Mouse (Mus musculus) megakaryocyte-erythroid progenitor cell, adult 5-6 weeks (primary cell): ENCODE measurements around the gene Gm14214. TPM values are rescaled to one million over a fixed set of nuclear protein-coding genes. Genes with fewer than 3 reads are reported as not detected.
A peak's percentile ranks its signal among the peaks of the same experiment; 100 is the strongest.

Source experiments
- ATAC-seq: replicated peaks from 2 replicates; pipeline ENCODE4 v1.8.0; 2016; ENCODE audit warnings: mild to moderate bottlenecking, inconsistent platforms; ENCODE audit not compliant: severe bottlenecking, poor library complexity, low FRiP score, low TSS enrichment
- total RNA-seq, 2 experiments: library from RNA; stranded (forward) in 1 of 2; stranded (reverse) in 1 of 2; fragments of 200-1000, 215-1000 nt in 1 of 2; fragments of >200 nt in 1 of 2; fragmentation: Nextera tagmentation in 1 of 2; gene quantifications; 2 replicates each; pipeline ENCODE4 v1.2.3; 2014 to 2017

The Gm14214 gene
- total RNA-seq, 2 experiments from 2014 or later, result not detected

GRCm38 (mm10) chr2:154782361-154782760, 12.5 kb upstream of the Gm14214 start:
- no peak for ATAC-seq

GRCm38 (mm10) chr2:154779648-154780047, 9.8 kb upstream of the Gm14214 start:
- ATAC-seq, result no peak

DNA sequence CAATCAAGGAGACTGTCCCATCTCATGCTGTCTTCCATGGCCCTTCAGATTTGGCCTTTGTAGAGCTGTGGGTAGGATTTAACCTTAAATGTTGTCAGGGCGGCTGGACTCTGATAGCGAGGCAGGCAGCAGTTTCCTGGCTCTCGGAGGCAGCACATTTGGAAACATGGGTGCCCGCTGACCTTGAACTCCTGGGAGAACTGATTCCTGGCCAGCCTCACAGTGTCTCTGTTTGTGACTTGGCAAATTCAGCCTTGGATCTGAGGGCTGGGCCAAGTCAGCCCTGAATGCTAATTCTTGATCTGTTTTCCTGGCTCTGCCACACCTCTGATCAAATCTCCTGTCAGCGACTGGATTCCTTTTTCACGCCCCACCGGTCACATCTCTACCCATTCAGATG, 6.7 kb upstream of the Gm14214 start:
- no peak for ATAC-seq

DNA sequence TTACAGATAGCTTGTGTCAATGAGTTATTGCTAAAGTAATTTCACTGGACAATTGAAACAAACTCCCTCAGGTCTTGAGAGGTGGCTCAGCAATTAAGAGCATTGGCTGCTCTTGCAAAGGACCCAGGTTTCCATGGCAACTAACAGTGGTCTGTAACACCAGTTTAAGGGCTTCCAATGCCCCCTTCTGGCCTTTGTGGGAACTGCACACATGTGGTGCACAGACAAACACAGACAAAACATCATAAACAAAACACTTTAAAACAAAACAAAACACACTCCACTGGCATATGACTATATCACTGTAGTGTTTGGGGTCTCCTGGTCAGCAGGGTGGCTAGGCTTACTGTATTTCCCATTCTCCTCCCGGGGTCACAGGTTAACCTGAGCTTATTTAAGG, 4.2 kb upstream of the Gm14214 start:
- ATAC-seq, result no peak

DNA sequence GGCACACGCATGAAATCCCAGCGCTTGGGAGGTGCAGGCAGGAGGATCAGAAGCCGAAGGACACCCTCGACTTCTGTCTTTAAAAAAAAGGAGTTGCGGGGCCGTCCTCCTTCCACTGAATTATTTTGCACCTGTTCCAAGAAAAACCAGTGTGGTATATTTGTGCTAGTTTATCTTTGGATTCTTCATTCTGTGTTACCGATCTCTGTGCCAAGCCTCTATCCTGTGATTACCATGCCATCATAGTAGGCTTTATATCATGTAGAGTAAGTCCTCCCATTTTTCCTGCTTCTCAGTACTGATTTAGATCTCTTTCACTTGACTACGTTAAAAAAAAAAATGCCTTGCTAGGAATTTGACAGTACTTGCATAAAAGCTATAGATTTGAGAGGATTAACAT, 1.8 kb upstream of the Gm14214 start:
- no peak for ATAC-seq

GRCm38 (mm10) chr2:154767051-154767450, 2.8 kb downstream of the Gm14214 start:
- ATAC-seq, result no peak

GRCm38 (mm10) chr2:154765554-154766008, 4.2 kb downstream of the Gm14214 start:
- ATAC-seq, result no peak

DNA sequence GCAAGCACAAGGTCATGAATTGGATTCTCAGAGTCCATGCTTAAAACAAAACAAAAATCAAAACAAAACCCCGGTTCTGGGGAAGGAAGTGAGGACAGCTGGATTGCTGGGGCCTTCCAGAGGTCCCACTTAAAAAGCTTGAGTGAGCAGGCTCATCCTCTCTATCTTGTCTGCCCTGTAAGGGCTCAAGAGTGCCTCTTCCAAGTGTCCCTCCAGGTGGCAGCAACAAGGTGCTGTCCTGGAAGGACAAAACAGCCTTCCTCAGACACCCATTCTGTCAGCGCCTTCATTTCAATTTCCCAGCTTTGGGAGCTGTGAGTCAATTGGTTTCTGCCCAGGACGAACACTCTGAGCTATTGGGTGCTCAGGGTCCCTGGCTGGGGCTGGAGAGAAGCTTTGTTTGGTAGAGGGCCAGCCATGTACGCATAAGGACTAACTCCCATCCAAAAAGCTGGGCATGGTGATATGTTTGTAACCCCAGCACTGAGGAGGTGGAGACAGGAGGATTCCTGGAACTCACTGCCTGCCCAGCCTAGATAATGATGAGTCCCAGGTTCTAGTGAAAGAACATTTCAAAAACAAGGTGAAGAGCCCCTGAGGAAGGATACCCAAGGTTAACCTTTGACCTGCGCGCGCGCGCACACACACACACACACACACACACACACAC, 4.9 kb downstream of the Gm14214 start:
- peak; percentile 71 for ATAC-seq

- ATAC-seq, result peak; percentile 66; the same call in 1 of the 2 replicates
These were observed 6.6 kb downstream of the Gm14214 start for GRCm38 (mm10) chr2:154763226-154763625.

- no peak for ATAC-seq
These were observed 11.4 kb downstream of the Gm14214 start for GRCm38 (mm10) chr2:154758454-154758853.

DNA sequence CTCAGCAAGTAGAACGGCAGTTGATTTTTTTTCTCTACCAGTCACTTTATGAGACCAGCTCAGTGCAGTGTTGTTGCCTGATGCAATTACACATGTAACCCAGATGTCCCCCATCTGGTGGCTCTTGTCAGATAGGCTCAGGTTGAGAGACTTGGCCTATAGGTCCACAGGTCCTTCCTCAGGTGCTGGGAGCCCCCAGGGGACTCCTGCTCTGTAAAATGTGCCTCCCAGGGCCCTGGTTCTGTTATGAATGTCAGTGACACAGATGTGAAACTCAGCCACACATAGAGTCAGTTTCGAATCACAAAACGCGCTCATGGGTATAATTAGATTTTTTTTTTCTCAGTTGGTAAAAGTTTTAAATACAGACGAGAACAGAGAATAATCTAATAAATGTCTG, 12.1 kb downstream of the Gm14214 start:
- no peak for ATAC-seq

DNA sequence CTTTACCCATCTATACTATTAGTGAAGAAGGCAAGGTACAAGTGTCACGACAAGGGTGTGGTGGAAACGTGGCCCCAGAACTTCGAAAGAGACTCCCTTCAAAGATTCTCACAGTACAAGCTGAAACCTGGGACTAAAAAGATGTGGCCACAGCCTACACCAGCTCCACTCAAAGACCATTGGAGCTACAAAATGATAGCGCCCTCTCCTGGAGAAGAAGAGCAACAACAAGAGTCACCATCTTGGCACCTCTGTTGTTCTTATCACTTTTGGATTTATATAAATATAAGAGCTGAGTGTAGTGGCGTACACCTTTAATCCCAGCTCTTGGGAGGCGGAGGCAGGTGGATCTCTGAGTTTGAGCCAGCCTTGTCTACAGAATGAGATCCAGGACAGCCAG, 14.0 kb downstream of the Gm14214 start:
- peak; percentile 55; the same call in 1 of the 2 replicates for ATAC-seq

DNA sequence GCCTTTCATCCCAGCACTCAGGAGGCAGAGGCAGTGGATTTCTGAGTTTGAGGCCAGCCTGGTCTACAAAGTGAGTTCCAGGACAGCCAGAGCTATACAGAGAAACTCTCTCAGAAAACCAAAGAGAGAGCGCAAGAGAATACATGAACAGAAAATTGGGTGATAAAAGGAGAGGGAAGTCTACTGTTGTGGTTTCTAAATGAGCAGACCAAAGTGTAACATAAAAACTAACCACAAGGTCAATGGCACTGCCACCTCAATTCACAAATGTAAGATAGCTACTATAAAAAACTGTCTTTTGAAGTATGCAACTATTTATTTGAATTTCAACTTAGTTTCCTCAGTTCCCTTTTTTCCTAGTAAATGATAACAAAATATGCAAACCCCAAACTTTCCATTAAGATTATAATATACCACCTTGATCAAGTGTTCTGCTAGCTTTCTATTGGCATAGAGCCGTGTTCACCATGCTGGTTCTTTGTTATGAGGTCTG, 15.7 kb downstream of the Gm14214 start:
- no peak for ATAC-seq

- ATAC-seq, result no peak
These were observed 17.9 kb downstream of the Gm14214 start for GRCm38 (mm10) chr2:154751924-154752323.

DNA sequence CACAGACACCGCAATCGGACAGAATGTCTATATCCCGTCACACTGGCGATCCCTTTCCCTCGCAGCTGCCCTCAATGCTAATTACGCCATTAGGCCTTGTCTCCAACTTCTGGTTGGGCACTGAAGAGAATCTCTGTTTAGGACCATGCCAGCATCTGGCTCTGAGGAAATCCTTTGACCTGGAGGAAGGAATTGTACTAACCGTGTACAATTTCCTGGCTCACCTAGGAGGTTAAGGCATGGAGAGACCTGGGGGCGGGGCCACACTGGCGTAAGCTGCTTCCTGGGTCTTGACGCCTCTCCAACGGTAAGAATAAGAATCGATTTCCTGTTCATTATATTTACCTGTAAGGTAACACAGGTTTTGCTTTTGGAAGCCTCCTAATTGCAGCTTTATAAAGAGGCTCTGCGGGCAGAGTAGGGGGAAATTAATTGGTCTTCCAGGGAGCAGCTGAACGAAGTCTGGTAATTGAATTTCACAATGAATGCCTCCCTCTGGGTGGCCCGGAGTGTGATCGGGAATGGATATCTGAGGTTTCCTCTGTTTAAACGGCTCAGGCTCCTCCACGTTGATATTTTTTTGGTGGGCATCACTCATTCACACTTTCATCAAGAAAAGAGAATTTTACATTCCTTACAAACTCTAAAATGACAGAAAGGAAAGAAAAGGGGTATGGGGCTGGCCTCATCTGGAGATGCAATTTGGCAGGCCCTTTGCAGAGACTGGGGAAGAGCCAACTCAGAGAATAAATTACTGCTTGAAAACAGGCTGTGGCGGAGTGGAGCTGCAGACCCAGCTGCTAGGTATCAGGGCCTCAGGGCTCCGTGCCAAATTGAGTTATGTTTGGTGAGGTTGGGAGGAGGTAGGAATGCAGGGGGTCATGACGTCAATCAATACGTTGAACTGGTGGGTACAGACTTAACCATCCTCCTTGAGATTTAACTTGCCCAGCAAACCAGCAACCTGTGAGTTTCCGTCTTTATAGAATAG, 20.5 kb downstream of the Gm14214 start:
- ATAC-seq, result no peak

DNA sequence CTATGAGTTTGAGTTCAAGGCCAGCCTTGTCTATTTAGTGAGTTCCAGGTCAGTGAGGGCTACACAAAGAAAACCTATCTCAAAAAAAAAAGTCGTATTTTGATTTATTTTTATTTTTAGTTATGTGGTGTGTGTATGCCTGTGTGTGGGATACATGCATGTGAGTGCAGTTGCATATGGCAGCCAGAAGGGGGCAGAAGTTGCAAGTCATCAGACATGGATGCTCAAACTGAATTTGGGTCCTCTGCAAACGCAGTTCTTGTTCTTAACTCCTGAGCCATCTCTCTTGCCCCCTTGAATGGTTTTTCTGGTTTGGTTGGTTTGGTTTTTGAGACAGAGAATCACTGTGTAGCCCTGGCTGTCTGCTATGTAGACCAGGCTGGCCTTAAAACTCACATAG, 21.4 kb downstream of the Gm14214 start:
- no peak for ATAC-seq

DNA sequence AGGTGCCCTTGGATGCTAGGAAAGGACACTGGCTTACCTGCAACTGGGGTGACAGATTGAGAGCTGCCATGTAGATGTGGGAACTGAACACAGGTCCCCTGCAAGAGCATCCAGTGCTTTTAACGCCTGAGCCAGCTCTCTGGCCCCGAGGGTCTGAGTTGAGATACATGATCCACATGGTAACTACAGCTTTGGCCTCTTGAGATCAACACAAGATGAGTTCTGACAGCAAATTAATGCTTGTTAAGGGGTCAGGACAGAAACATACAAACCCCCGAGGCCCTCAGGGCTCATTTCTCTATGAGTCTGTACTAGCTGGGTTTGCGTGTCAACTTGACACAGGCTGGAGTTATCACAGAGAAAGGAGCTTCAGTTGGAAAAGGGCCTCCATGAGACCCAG, 25.9 kb downstream of the Gm14214 start:
- ATAC-seq, result no peak

GRCm38 (mm10) chr2:154742911-154743819, 26.7 kb downstream of the Gm14214 start:
- no peak for ATAC-seq

DNA sequence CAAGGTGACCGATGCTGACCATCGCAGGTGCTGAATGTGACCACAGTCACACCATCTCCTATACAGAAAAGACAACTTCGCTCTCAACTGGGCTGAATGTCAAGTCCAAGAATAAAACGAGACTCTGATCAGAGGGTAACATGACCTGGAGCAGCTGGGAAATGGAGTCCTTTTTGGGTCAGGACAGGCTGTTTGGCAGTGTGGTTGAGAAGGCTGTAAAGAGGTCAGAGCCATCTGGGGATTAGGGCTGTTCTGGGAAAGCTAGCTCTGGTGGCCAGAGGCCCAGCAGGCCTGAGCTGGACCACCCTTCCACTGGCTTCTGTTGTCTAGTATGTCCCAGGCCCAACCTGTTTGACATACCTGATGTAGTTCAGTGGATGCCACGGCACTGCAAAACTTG, 31.2 kb downstream of the Gm14214 start:
- no peak for ATAC-seq
